Mouse (Mus musculus) NIH3T3 (cell line): ENCODE data around the gene Supt5.

Source experiments
- DNase-seq: peaks from one replicate; pipeline ENCODE4 v3.0.0-alpha.2; 2012; ENCODE audit warnings: low read depth

The Supt5 gene

DNA sequence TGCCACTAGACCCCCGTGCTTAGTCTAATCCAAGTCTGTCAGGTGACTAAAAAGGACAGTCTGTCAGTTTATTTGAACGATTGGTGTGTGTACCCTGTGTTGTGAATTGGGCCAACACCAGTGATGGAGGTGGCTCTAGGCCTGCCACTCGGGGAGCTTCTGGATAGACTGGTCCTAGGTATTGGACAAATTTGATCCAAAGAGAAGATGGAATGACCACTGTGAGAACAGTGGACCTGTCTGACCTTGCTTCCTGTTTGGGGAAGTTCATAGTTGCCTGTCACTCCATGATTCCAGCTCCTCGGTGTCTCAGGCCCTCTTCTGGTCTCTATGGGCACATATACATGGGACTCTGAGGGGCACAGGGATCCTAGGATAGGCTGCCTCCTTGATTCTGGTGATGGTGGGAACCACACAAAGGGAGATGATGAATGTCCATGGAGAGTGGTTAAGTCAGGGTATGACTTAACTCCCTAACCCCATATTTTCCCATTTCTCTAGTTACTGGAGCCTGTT lies 13.2 kb upstream of the Supt5 start:
- DNase-seq: no peak

DNA sequence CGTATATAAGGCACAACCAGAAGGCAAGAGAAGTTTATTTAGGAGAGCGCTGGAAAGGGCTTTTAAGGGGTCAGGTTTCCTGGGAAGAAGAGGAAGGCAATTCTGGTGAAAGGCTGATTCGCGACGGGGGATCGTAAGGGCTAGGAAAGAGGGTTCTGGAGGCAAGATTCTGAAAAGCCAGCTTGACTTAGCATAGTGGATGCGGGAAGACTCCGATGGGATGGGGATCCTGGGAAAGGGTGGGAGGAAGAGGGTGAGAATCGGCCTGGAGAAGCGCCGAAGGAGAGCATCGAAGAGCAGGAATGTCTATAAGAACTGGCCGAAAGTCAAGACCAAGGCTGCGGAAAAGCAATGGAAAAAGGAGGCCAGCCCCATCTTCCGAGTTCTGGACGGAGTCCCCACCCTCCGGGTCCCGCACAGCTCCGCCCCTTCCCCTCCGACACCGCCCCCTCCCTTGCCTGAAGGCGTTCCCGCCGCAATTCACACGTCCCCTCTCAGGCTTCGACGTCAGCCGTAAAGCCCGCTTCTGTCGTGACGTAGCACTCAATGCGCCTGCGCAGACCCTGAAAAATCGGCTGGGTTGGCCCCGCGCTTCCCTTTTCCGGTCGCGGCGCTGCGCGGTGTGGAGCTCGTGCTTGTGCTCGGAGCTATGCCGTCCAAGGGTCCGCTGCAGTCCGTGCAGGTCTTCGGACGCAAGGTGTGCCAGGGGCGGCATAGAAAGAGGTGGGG lies 11.8 kb upstream of the Supt5 start, which contains the start of gene Rps16:
Gene Rps16, plus strand, starts transcription at position 498 of the 729 bp plus-strand sequence.
- peak; percentile 99 for DNase-seq

DNA sequence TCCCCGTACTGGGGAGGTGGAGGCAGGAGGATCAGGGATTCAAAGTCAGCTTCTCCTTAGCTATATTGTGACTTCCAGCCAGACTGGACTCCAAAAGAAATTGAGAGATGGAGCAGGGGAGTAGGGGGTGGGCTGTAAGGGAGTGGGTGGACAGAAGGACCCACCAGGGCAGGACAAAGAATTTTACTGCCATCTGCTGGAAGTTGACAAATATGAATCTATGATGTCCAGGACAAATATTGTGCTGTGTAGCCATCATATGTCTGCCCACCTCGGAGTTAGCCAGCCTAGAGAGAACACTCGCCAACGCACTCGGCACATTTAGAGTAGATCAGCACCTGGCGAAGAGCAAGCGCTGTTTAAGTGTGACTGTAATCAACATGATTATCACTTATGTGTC lies 10.1 kb upstream of the Supt5 start:
- no peak for DNase-seq

DNA sequence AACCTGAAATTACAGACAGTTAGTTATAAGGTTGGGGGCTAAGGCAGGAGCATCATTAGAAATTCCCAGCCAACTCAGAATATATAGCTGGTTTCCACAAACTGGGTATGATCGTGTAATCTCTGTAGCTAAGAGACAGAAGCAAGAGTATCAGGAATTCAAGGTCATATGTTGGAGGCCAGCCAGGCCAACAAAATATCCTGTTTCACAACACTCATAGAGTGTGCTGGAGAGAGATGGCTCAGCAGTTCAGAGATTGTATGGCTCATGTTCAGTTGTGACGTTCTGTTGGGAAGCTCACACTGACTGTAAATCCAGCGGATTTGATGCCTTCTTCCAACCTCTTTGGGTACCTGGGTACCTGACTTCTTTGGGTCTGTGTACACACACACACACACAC lies 9.2 kb upstream of the Supt5 start:
- peak; percentile 92 for DNase-seq

DNA sequence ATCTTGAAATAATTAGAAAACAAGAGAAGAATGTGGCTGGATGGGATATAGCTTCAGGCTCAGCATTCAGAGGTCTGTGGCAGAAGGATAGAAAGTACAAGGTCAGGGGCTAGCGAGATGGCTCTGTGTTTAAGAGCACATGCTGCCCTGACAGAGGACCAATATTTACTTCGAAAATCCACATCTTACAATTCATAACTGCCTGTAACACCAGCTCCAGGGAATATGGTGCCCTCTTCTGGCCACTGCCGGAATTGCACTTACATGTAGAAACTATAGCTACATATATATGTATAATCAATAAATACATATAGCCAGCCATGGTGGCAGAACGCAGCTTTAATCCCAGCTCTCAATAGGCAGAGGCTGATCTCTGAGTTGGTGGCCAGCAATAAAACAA lies 6.1 kb upstream of the Supt5 start:
- DNase-seq: peak; percentile 90

DNA sequence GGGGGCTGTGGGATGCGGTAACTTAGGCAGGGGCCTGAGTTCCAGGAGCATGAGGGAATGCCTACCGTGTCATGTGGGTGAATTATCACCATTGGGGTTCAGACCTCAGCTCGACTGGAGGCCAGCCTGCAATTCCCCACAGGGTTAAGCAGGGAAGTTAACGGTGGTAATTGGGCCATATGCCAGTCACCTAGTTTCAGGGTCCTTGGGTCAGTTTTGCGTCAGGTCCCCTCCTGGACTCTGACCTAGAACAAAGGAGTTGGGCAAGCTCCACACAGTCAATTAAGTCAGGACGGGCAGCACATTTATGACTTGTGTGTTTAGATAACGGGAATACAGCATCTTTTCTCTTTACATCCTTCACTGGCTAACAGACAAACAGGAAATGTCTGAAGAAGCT lies 2.8 kb upstream of the Supt5 start:
- DNase-seq: no peak

DNA sequence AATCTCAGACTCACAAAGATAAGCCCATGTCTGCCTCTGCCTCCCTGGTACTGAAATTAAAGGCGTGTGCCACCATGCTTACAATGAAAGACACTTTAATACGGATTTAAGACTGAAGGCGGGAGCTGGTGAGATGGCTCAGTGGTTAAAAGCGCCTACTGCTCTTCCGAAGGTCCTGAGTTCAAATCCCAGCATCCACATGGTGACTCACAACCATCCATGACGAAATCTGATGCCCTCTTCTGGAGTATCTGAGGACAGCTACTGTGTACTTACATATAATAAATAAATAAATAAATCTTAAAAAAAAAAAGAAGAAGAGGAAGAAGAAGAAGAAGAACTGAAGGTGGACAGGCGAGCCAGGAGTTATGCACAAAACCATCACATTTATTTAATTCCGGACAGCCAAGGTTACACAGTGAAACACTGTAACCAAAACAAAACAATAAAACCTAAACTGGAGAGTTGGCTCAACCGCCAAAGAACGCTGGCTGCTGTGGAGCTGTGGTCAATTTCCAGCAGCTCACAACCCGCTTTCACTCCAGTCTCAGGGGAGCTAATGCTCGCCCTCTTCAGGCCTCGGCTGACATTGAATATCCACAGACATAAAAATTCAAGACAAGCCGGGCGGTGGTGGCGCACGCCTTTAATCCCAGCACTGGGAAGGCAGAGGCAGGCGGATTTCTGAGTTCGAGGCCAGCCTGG lies 819 bp upstream of the Supt5 start:
- DNase-seq: peak; percentile 73

DNA sequence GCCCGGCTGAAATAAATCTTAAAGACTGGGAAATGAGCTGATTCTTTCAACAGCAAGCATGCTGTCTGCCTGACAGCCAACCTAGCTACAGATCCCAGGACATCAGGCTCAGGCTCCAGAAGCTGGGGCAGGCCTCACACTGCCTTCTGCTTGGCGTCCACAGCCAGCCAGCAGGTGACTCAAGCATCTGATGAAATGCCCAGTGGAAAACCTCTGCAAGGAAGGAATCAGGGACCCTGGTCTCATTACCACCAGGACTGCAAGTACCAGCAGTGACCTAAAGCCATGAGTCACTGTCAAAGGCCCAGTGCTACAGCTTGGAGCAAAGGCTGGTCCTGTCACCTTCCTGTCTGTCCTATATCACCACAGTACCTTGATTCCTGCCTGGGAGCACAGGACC lies 3.1 kb downstream of the Supt5 start:
- DNase-seq: no peak

DNA sequence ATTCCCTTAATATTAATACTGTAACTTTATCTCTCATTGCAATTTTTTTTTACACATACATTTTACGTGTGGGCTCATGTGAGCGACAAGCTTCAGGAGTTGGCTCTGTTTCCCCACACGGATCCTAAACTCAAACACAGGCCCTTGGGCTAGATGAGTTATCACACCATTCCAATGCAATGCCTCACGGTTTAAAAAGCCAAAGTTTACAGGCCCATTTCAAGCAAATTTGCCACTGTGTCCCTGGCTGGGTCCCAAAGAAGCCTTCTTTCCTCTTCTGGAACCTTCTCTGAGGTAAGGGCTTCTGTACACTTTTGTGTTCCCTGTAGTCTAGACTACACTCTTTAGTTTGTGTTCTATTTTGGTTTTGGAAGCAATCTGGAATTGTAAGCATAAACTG lies 4.0 kb downstream of the Supt5 start:
- peak; percentile 77 for DNase-seq

DNA sequence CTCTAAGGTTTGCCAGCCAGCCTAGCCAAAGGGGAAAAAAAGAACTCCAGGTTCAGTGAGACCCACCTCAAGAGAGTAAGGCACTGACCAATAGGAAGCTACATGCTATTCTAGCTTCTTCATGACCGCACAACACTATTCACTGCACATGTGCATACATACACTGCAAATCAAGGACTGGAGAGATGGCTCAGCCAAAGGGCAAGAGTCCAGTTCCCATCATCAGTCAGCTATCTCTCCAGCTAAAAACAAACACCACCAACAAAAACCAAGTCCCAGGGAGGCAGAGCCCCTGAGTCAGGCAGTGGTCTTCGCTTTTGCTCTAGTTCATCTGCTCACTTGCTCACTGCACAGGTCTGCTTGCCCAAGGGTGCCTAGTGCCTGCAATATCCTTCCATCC lies 10.3 kb downstream of the Supt5 start:
- DNase-seq: no peak

DNA sequence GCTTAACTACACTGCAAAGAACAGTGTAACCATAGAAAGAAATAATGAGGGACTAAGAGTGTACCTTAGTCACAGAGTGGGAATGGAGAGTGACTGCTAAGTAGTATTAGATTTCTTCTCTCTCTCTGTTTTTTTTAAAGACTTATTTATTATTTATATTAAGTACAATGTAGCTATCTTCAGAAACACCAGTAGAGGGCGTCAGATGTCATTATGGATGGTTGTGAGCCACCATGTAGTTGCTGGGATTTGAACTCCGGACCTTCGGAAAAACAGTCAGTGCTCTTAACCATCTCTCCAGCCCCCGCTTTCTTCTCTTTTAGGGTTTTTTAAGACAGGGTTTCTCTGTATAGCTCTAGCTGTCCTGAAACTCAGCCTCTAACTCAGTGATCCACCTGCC lies 12.1 kb downstream of the Supt5 start:
- peak; percentile 29 for DNase-seq

DNA sequence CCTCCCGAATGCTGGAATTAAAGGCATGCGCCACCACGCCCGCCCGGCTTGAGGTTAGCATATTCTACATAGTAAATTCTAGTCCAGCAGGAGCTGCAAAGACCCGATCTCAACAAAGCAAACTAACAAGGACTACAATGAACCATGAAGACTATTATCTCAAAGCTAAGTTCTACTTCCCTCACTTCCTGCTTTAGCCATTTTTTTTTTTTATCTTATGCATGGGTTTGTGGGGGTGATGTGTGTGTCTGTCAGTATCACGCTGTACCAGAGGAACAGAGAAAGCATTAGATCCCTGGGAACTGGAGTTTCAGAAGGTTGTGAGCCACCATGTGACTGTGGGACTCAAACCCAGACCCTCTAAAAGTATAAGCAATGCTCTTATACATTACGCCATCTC lies 13.3 kb downstream of the Supt5 start:
- no peak for DNase-seq

DNA sequence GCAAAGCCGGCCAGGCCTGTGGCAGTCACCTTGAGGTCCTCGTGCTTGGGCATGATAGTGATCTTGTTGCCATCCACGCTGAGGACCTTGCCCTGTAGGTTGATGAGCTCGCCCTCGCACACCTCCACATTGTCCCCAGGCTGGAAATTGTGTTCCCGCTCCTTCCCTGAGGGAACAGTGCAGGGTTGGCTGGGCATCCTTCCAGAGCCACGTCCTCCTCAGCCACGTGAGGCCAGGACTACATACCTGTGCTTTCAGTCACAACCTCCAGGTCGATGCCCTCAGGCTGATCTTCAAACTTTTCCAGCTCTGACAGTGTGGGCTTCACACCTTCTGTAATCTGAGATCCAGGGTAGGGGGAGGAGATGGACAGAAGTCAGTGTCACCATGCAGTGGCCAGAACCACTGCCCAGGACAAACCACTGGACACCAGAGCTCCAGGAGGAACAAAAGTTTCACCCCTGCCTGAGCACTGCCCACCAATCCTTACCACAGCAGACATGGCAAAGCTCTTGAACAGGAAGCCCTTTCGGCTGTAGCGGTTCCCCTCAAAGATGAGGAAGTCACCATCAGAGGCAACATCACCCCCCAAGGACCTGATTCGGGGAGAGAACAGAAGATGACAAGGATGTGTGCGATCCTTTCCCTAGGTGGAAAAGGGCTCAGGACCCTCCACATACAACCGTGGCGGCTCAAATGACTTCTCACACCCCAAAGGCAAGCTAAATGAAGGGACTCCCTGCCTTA lies 16.4 kb downstream of the Supt5 start:
- no peak for DNase-seq

DNA sequence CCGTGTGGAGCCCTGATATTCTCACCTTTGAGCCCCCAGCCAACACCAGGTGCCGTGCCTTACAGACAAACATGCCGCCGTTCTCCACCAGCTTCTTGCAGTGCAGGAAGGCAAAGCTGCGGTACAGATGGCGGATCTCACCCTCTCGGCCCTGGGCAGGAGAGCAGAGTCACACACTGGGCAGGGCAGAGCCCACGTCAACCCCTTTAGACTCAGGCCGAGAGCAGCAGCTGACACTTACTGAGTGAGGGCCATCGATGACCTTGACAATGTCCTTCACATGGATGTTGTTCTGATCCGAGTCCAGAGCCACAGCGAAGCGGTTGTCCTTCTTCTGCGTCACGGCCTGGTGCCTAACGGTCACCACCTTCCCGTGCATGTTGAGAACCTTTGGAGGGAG lies 19.8 kb downstream of the Supt5 start:
- DNase-seq: no peak

DNA sequence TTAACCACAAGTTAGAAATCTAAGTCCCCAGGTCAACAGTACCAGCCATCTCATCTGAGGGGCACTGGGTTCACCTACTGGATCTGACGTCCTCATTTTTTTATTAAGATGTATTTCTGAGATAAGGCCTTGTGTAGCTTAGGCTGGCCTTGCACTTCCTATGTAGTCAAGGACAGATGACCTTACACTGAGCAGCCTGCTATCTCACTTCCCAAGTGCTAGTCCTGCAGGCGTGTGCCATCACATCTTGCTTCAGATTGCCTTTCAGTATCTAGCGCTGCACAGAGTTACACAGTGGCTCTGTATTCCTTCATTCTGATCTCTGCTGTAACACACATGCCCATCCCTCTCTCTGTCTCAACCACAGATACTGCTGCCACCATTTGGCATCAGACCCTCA lies 20.5 kb downstream of the Supt5 start:
- DNase-seq: no peak

DNA sequence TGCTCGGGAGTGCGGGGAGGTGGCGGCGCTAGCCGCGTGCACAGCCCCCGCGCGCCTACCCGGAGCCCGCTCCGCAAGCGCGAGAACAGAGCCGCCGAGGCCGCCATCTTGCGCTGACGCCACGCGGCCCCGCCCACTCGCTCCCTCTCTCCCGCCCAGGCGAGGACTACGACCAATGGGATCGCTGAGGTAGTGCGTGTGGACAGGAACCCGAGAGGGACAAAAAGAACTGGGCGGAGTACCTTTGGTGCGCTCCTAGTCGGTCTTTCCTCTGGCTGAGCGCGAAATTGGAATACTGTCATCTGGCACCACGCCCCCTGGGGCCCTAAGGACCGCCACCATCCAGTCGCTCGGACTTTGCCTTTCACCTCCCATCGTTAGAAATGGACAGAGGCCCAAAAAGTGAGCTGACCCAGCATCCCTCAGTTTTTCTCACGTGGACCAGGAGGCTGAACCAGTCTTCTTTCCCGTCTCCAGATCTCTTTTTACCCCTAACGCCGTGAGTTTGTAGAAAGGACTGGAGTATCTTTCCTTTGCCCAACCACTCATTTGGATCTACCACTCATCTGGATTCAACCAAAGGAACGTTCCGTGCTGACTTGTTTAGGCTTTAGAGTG lies 26.5 kb downstream of the Supt5 start, which contains the start of gene Timm50:
Gene Timm50, minus strand, starts transcription at position 147 of the 618 bp plus-strand sequence.
- DNase-seq: peak; percentile 97

DNA sequence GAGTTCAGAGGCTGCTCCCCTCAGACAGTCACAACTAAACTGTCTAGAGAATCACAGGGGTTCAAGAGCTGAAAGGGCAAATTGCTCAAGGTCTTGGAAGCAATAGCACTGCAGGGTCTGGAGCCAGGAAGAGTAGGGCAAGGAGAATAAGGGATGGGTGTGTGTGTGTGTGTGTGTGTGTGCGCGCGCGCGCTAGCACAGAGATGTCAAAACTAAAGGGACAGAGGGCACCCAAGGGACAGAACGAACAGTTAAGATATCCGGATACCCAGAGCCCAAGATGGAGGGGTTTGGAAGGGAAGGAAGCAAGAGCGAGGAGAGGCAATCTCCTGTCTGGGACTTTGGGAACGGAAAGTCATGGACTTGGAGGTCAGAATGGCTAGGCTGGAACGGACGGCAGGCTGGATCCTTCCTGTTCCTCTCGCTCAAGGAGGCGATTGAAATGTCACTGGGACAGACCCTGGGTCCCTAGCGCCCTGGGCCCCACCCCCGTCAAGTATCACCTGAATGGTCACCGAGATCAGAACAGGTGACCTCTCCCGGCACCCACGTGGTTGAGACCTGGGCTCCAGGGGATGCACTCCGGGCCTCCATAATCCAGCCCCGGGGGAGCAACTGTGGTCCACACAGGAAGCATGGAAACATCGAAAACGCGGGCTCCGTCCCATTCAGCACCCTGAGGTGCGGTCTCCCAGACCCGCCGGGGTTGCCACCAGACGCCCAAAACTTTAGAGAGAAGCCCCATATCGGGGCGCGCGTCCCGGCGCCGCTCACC lies 27.2 kb downstream of the Supt5 start:
- DNase-seq: peak; percentile 22

DNA sequence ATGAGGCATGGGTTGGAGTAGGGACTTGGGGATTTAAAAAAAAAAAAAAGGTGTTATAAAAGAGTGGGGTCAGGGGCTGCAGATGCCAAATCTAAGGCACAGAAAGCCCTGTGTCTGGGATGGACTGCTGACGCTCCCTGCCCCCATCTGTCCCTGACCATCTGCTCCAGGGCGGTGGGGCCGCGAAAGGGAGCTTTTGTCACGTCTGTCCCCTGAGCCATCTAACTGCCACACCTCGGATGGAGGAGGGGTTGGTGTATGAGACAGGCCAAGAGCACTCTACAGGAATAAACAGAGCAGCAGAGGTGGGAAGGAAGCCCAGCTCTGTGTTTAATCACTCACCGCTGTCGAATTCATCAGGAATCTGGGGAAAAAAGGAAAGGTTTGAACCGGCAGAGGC lies 28.8 kb downstream of the Supt5 start:
- DNase-seq: no peak

DNA sequence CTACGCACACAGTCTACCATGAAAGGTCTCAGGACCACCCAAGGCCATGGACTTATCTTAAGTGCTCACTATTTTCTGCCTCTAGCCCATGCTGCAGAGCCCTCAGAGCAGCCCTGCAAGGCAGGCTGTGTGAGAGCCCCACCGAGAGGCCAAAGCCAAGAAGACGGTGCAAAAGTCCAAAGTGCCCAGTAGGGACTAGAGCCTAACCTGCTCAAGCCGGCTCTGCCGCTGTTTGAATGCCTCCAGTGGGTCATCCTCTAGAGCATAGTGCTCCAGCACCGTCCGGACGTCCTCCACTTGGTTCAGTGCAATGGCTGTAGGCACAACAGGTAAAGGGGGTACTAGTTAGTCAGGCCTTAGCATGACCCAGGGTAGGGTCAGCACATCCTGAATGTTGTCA lies 32.3 kb downstream of the Supt5 start:
- DNase-seq: no peak

DNA sequence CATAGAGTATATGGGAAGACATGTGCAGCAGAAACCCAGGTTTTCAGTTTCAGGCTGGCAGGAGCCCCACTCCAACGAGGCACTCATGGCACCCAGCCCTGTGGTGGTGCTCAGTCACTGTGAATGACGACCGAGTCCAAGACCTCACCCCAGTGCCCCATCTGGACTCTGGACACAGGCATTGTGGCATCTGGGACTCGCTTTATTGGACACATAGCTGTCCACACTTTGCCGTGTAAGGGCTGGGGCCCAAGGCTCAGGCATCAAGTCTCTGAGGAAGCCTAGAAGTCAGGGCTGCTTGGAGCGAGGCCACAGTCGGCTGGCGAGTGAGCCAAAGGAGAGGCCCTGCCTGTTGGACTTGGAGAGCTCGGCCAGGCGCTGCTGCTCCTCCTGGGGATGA lies 32.9 kb downstream of the Supt5 start:
- DNase-seq: no peak

DNA sequence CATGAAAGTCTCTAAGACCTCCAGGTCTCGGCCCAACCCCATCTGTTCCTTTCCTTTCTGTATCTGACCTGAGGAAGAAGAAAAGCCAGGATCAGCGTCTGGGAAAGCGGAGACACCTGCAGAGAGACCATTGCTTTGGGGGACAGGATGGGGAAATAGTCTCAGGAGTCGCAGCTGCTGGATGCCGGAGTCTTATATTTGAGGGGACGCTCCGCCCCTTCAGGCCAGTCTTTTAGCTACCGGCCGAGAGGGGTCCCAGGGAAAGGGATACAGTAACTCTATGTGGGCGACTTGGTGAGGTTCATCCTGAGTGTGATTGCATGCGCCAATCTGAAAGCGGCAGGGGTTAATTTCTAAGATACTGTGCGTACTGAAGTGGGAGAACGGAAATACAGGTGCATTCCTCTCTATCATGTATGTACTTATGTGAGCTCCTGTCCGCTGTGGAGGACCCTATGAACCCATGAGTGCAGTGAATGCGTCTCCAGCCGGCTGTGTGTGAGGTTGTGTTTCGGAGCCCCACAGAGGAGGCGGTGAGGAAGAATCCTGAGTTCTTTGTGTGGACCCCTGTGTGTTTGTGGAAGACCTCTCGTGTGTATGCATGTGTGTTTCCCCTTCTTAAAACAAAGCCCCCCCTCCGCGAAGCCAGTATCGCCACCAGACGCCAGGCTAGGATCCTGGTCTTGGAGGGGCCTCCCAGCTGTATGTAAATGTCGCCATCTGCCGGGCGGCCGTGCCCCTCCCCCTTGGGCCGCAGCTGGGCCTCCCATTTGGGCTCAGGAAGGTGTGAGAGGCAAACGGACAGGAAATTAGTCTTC lies 36.7 kb downstream of the Supt5 start, which contains the start of gene Dll3:
Gene Dll3, minus strand, starts transcription at position 623 of the 818 bp plus-strand sequence.
- DNase-seq: peak; percentile 79
